Mouse (Mus musculus) midbrain, embryonic 12.5 days (tissue): ENCODE measurements around the gene Zfp131. TPM values are rescaled to one million over a fixed set of nuclear protein-coding genes. Genes with fewer than 3 reads are reported as not detected.

Experiments
- polyA plus RNA-seq: library from polyadenylated mRNA; unstranded; fragments of >200 nt; fragmentation: Nextera tagmentation; extraction: Ambion mirVana; gene quantifications from 2 replicates; pipeline ENCODE4 v1.2.1, GENCODE M21; 2016

The Zfp131 gene
- polyA plus RNA-seq, 1 experiment from 2014 or later, result 53.7 TPM

Other genes with a start within 250 kb of the Zfp131 start
- gene Ccl28, start 167.1 kb downstream of the Zfp131 start, polyA plus RNA-seq, result 0.04 and 0.31 TPM in 2 replicates
- 494 and 501 TPM in 2 replicates for gene Hmgcs1, start 100.5 kb downstream of the Zfp131 start, polyA plus RNA-seq
- gene Nim1k, start 35.0 kb downstream of the Zfp131 start, polyA plus RNA-seq, result 1.7 and 2.6 TPM in 2 replicates
- not detected in 2 replicates for gene AF067063, start 39.3 kb upstream of the Zfp131 start, polyA plus RNA-seq
- gene D13Ertd608e, start 45.1 kb upstream of the Zfp131 start, polyA plus RNA-seq, result not detected in 2 replicates
- not detected in 2 replicates for gene Tcstv1, start 103.9 kb upstream of the Zfp131 start, polyA plus RNA-seq
- gene Gm21761, start 138.4 kb upstream of the Zfp131 start, polyA plus RNA-seq, result not detected in 2 replicates
- not detected in 2 replicates for gene B020031M17Rik, start 159.9 kb upstream of the Zfp131 start, polyA plus RNA-seq
- not detected in 2 replicates for gene Gm36079, start 236.1 kb upstream of the Zfp131 start, polyA plus RNA-seq